Mouse (Mus musculus) kidney, adult 2 months (tissue): ENCODE measurements around the gene Bptf. TPM values are rescaled to one million over a fixed set of nuclear protein-coding genes. Genes with fewer than 3 reads are reported as not detected.

Experiments
- DNase-seq: peaks from one replicate; pipeline ENCODE4 v3.0.0; 2021
- H3K27ac ChIP-seq: fragments of 200-500 bp; 2 replicates; pipeline ENCODE4 v1.5.1; 2012; ENCODE audit warnings: low read depth, low read length, control low read depth, inconsistent platforms; ENCODE audit not compliant: insufficient read depth
- H3K27me3 ChIP-seq: fragments of 200-500 bp; replicated peaks from 2 replicates; pipeline ENCODE4 v1.6.1; 2012; ENCODE audit warnings: mild to moderate bottlenecking, moderate library complexity, low read length, inconsistent platforms; ENCODE audit not compliant: control insufficient read depth, insufficient read depth
- H3K36me3 ChIP-seq: fragments of 200-500 bp; 2 replicates; pipeline ENCODE4 v1.6.1; 2012; ENCODE audit warnings: mild to moderate bottlenecking, moderate library complexity, low read length, inconsistent platforms; ENCODE audit not compliant: control insufficient read depth, insufficient read depth
- H3K4me1 ChIP-seq: fragments of 200-500 bp; 2 replicates; pipeline ENCODE4 v1.6.1; 2011; ENCODE audit warnings: low read length; ENCODE audit not compliant: control insufficient read depth, insufficient read depth
- H3K4me3 ChIP-seq: fragments of 200-500 bp; 2 replicates; pipeline ENCODE4 v1.5.1; 2011; ENCODE audit warnings: mild to moderate bottlenecking, low read depth, low read length, control low read depth; ENCODE audit not compliant: insufficient read depth
- CTCF ChIP-seq: fragments of 200-500 bp; conservative IDR thresholded peaks from 2 replicates; pipeline ENCODE4 v1.5.1; 2011; ENCODE audit warnings: low read depth, mild to moderate bottlenecking, control low read depth, low read length, moderate library complexity, mixed read lengths; ENCODE audit not compliant: insufficient read depth, insufficient read length
- POLR2A ChIP-seq: fragments of 200-500 bp; IDR thresholded peaks from one replicate; pipeline ENCODE4 v1.6.1; 2011; ENCODE audit warnings: low read depth, low read length, control low read depth
- WGBS: fragments of 180-500 bp; shearing (Covaris S2); methylation state at CpG from one replicate; pipeline ENCODE4 v1.1.7; 2018; 5-methylcytosine and 5-hydroxymethylcytosine counted together
- polyA plus RNA-seq: library from polyadenylated mRNA; depleted of rRNA; stranded (reverse); fragments of >200 nt; gene quantifications from 2 replicates; pipeline ENCODE4 v1.2.3, GENCODE M21; 2012

Gene Bptf
- polyA plus RNA-seq, 1 experiment, result 16.7 TPM

GRCm38 (mm10) chr11:107057391-107057790 is 74.5 kb downstream of the Bptf start:
- 96% methylated on average over 6 of the region's 6 CpGs for WGBS
- no peak overlapping the region for H3K4me3 ChIP-seq
- H3K27me3 ChIP-seq, result no peaks in the 10 kb centered on the region
- H3K4me1 ChIP-seq, result no peaks in the 10 kb centered on the region
- H3K36me3 ChIP-seq, result peaks cover 27% of the 10 kb centered on the region
- DNase-seq, result no peak
- no peak overlapping the region for H3K27ac ChIP-seq
- no peak for TF ChIP-seq POLR2A
- TF ChIP-seq CTCF, result no peak

- 82% methylated on average over 6 of the region's 6 CpGs for WGBS
- Histone ChIP-seq H3K4me3 (no peak overlapping the region), H3K27me3 (no peaks in the 10 kb centered on the region), H3K4me1 (no peaks in the 10 kb centered on the region), H3K27ac (no peak overlapping the region), H3K36me3 (peaks cover 26% of the 10 kb centered on the region)
- DNase-seq, result no peak
- TF ChIP-seq CTCF (no peak), POLR2A (no peak)
Measured at GRCm38 (mm10) chr11:107054870-107055269, 77.1 kb downstream of the Bptf start.

- TF ChIP-seq CTCF (no peak), POLR2A (no peak)
- Histone ChIP-seq H3K27me3 (no peaks in the 10 kb centered on the region), H3K36me3 (peaks cover 3% of the 10 kb centered on the region; the same call in 1 of the 2 replicates), H3K4me1 (no peaks in the 10 kb centered on the region), H3K27ac (no peak overlapping the region), H3K4me3 (no peak overlapping the region)
- DNase-seq, result no peak
- 83% methylated on average over 15 of the region's 15 CpGs for WGBS
Measured at GRCm38 (mm10) chr11:107046766-107047620, 84.9 kb downstream of the Bptf start.

GRCm38 (mm10) chr11:107045546-107045945 is 86.4 kb downstream of the Bptf start:
- WGBS, result 89% methylated on average over 4 of the region's 4 CpGs
- no peaks in the 10 kb centered on the region for H3K4me1 ChIP-seq
- peaks cover 3% of the 10 kb centered on the region; the same call in 1 of the 2 replicates for H3K36me3 ChIP-seq
- H3K27ac ChIP-seq, result no peak overlapping the region
- no peak for DNase-seq
- TF ChIP-seq CTCF (no peak), POLR2A (no peak)
- no peaks in the 10 kb centered on the region for H3K27me3 ChIP-seq
- H3K4me3 ChIP-seq, result no peak overlapping the region

GRCm38 (mm10) chr11:107044321-107044720 is 87.6 kb downstream of the Bptf start:
- peaks cover 3% of the 10 kb centered on the region; the same call in 1 of the 2 replicates for H3K36me3 ChIP-seq
- H3K4me3 ChIP-seq, result no peak overlapping the region
- no peaks in the 10 kb centered on the region for H3K27me3 ChIP-seq
- WGBS, result 37% methylated on average over 5 of the region's 5 CpGs
- TF ChIP-seq CTCF (peak; percentile 45), POLR2A (no peak)
- peak; percentile 68 for DNase-seq
- H3K4me1 ChIP-seq, result no peaks in the 10 kb centered on the region
- H3K27ac ChIP-seq, result no peak overlapping the region

- H3K27me3 ChIP-seq, result no peaks in the 10 kb centered on the region
- no peak overlapping the region for H3K27ac ChIP-seq
- peak; percentile 76 for DNase-seq
- no peak overlapping the region for H3K4me3 ChIP-seq
- peaks cover 3% of the 10 kb centered on the region; the same call in 1 of the 2 replicates for H3K36me3 ChIP-seq
- H3K4me1 ChIP-seq, result no peaks in the 10 kb centered on the region
- TF ChIP-seq POLR2A (no peak), CTCF (no peak)
- WGBS, result 59% methylated on average over 11 of the region's 11 CpGs
Measured at GRCm38 (mm10) chr11:107043361-107043760, 88.6 kb downstream of the Bptf start.

GRCm38 (mm10) chr11:107041396-107041795 is 90.5 kb downstream of the Bptf start:
- Histone ChIP-seq H3K27me3 (no peaks in the 10 kb centered on the region), H3K27ac (no peak overlapping the region), H3K36me3 (peaks cover 2% of the 10 kb centered on the region; the same call in 1 of the 2 replicates), H3K4me3 (no peak overlapping the region), H3K4me1 (no peaks in the 10 kb centered on the region)
- WGBS, result 72% methylated on average over 3 of the region's 3 CpGs
- DNase-seq, result no peak
- TF ChIP-seq POLR2A (no peak), CTCF (no peak)
